Mouse (Mus musculus) left cerebral cortex, adult 6 months (tissue): ENCODE data around the gene Eepd1. TPM values are rescaled to one million over a fixed set of nuclear protein-coding genes. Genes with fewer than 3 reads are reported as not detected.

Experiments used
- long read RNA-seq, 2 experiments: library from polyadenylated mRNA; unstranded; transcript quantifications; one replicate each; pipeline ENCODE4 v2.0.0; 2019 to 2020
- polyA plus RNA-seq: library from polyadenylated mRNA; unstranded; fragments of <200 nt; fragmentation: Nextera tagmentation; gene quantifications from 2 replicates; pipeline ENCODE4 v1.2.3, GENCODE M21; 2021

Eepd1 gene
- 18.4 and 20.7 TPM in 2 replicates for polyA plus RNA-seq
- long read RNA-seq, experiment 1, transcript Eepd1-201 (8 exons, 2,723 nt) = major isoform, 133 of 150 reads
- long read RNA-seq, experiment 1, partial matches to known transcripts = 6 of 150 reads
- long read RNA-seq, experiment 1, other reads (novel, unspliced or antisense) = 11 of 150 reads
- long read RNA-seq, experiment 2, transcript Eepd1-201 (8 exons, 2,723 nt) = major isoform, 17 of 28 reads
- long read RNA-seq, experiment 2, partial matches to known transcripts = 9 of 28 reads
- long read RNA-seq, experiment 2, other reads (novel, unspliced or antisense) = 2 of 28 reads

GRCm38 (mm10) chr9:25481344-25482095 lies at the start of gene Eepd1:
Gene Eepd1 (plus strand): TSS chr9:25481547.

Other genes with a start within 250 kb of the Eepd1 start
- 389 and 467 TPM in 2 replicates for gene Sept7, start 229.1 kb upstream of the Eepd1 start, polyA plus RNA-seq